Mouse (Mus musculus) CH12.LX (cell line): ENCODE results near the gene Zfp800. TPM values are rescaled to one million over a fixed set of nuclear protein-coding genes. Genes with fewer than 3 reads are reported as not detected.

ENCODE experiments used
- DNase-seq: peaks from one replicate; pipeline ENCODE4 v3.0.0-alpha.2; 2013; ENCODE audit errors: extremely low read depth
- H3K27ac ChIP-seq: 2 replicates; pipeline ENCODE4 v1.5.1; 2012; ENCODE audit warnings: low read depth, mild to moderate bottlenecking, control low read depth, moderate library complexity; ENCODE audit not compliant: insufficient read depth
- H3K27me3 ChIP-seq: replicated peaks from 2 replicates; pipeline ENCODE3; 2012; ENCODE audit warnings: inconsistent platforms
- H3K36me3 ChIP-seq, 2 experiments: replicated peaks in 1 of 2; 2 replicates each; pipeline versions ENCODE3 to v1.6.1; 2012; ENCODE audit warnings: inconsistent platforms in 1 of 2, low read length in 1 of 2, mild to moderate bottlenecking in 1 of 2, mixed read lengths in 1 of 2, moderate library complexity in 1 of 2; ENCODE audit not compliant: control insufficient read depth in 1 of 2, insufficient read depth in 1 of 2
- H3K4me1 ChIP-seq, 2 experiments: 2 replicates each; pipeline ENCODE4 v1.6.1; 2012; ENCODE audit warnings: inconsistent platforms in 1 of 2, moderate library complexity in 1 of 2; ENCODE audit not compliant: insufficient read depth in 2 of 2, control insufficient read depth in 1 of 2
- H3K4me2 ChIP-seq: 2 replicates; pipeline ENCODE4 v1.6.1; 2012; ENCODE audit warnings: low read depth, mild to moderate bottlenecking, control low read depth; ENCODE audit not compliant: poor library complexity, insufficient read depth, severe bottlenecking
- H3K4me3 ChIP-seq, 3 experiments: fragments of 150-350 bp in 1 of 3; sonication (generic) in 1 of 3; replicated peaks in 1 of 3; 2 replicates each; pipeline versions ENCODE3 to v1.5.1; 2011 to 2012; ENCODE audit warnings: low read depth in 2 of 3, low read length in 2 of 3, mild to moderate bottlenecking in 2 of 3, moderate library complexity in 2 of 3, control low read depth in 1 of 3, improper control_type of control experiment in 1 of 3, inconsistent platforms in 1 of 3, mixed read lengths in 1 of 3; ENCODE audit not compliant: poor library complexity in 1 of 3
- H3K79me2 ChIP-seq: replicated peaks from 2 replicates; pipeline ENCODE4 v1.6.1; 2012; ENCODE audit warnings: mild to moderate bottlenecking, moderate library complexity; ENCODE audit not compliant: control insufficient read depth, poor library complexity, insufficient read depth, severe bottlenecking; ENCODE audit errors: extremely low read depth
- H3K9ac ChIP-seq: 2 replicates; pipeline ENCODE4 v1.6.1; 2012; ENCODE audit warnings: low read depth, mild to moderate bottlenecking, control low read depth, moderate library complexity; ENCODE audit not compliant: insufficient read depth
- H3K9me3 ChIP-seq: replicated peaks from 2 replicates; pipeline ENCODE3; 2012; ENCODE audit warnings: low read length, inconsistent platforms, mixed read lengths
- CHD1 ChIP-seq: IDR thresholded peaks from 2 replicates; pipeline ENCODE4 v1.6.1; 2012; ENCODE audit warnings: low read depth, low read length, improper control_type of control experiment, inconsistent platforms
- CHD2 ChIP-seq: IDR thresholded peaks from 2 replicates; pipeline ENCODE4 v1.6.1; 2011; ENCODE audit warnings: low read length, improper control_type of control experiment
- CTCF ChIP-seq, 2 experiments: IDR thresholded peaks in 1 of 2; conservative IDR thresholded peaks in 1 of 2; 2 replicates each; pipeline ENCODE4 v1.5.1; 2011 to 2012; ENCODE audit warnings: low read depth in 2 of 2, low read length in 2 of 2, improper control_type of control experiment in 1 of 2, inconsistent platforms in 1 of 2, mild to moderate bottlenecking in 1 of 2, moderate library complexity in 1 of 2
- E2F4 ChIP-seq: IDR thresholded peaks from 2 replicates; pipeline ENCODE4 v1.6.1; 2011; ENCODE audit warnings: low read depth, low read length, improper control_type of control experiment; ENCODE audit not compliant: insufficient replicate concordance
- ELF1 ChIP-seq: IDR thresholded peaks from 2 replicates; pipeline ENCODE4 v1.6.1; 2014; ENCODE audit warnings: low read depth, mild to moderate bottlenecking, inconsistent platforms, low read length, improper control_type of control experiment
- JUND ChIP-seq: conservative IDR thresholded peaks from 2 replicates; pipeline ENCODE4 v1.6.1; 2011; ENCODE audit warnings: low read depth, low read length, improper control_type of control experiment
- KAT2A ChIP-seq: IDR thresholded peaks from 2 replicates; pipeline ENCODE4 v1.6.1; 2012; ENCODE audit warnings: low read length, improper control_type of control experiment, inconsistent platforms; ENCODE audit not compliant: insufficient replicate concordance
- MAFK ChIP-seq: IDR thresholded peaks from 2 replicates; pipeline ENCODE4 v1.6.1; 2011; ENCODE audit warnings: low read length, improper control_type of control experiment; ENCODE audit not compliant: insufficient replicate concordance
- MAX ChIP-seq: IDR thresholded peaks from 2 replicates; pipeline ENCODE4 v1.6.1; 2011; ENCODE audit warnings: low read length, improper control_type of control experiment
- MAZ ChIP-seq: IDR thresholded peaks from 2 replicates; pipeline ENCODE4 v1.6.1; 2012; ENCODE audit warnings: low read depth, mild to moderate bottlenecking, inconsistent platforms, low read length, improper control_type of control experiment, moderate library complexity
- MYC ChIP-seq: IDR thresholded peaks from 2 replicates; pipeline ENCODE4 v1.6.1; 2011; ENCODE audit warnings: low read depth, mild to moderate bottlenecking, improper control_type of control experiment, low read length
- POLR2A ChIP-seq: IDR thresholded peaks from 2 replicates; pipeline ENCODE4 v1.6.1; 2011; ENCODE audit warnings: low read depth, mild to moderate bottlenecking, improper control_type of control experiment, low read length
- RCOR1 ChIP-seq: conservative IDR thresholded peaks from 2 replicates; pipeline ENCODE4 v1.6.1; 2012; ENCODE audit warnings: low read depth, mild to moderate bottlenecking, inconsistent platforms, low read length, improper control_type of control experiment
- dilution Hi-C: fragments of 300-500 bp; cut with MboI; formaldehyde crosslinking; loops from 2 replicates; pipeline ENCODE4 v1.14.3; 2020; ENCODE audit warnings: low sequenced_read_pairs; ENCODE audit not compliant: extremely low pct_unique_long_range_greater_than_20kb, extremely low pct_ligation_motif_present
- in situ Hi-C: fragments of 300-500 bp; cut with MboI; formaldehyde crosslinking; loops from 3 replicates; pipeline ENCODE4 v1.14.3; 2019; ENCODE audit warnings: low sequenced_read_pairs, low pct_ligation_motif_present, low pct_unique_long_range_greater_than_20kb, mixed read lengths
- polyA plus RNA-seq: library from polyadenylated mRNA; unstranded; fragments of >175 nt; gene quantifications from 2 replicates; pipeline ENCODE4 v1.2.1, GENCODE M21; 2012; ENCODE audit warnings: low read depth; ENCODE audit not compliant: insufficient read length
- total RNA-seq, 2 experiments: library from RNA; depleted of rRNA; stranded (reverse); fragments of 300-350 nt in 1 of 2; fragments of >200 nt in 1 of 2; gene quantifications; 2 replicates each; pipeline ENCODE4 v1.2.3; 2012 to 2014

The Zfp800 gene
- total and polyA plus RNA-seq, 3 experiments = 19.1 to 49.5 (median 19.5) TPM

DNA sequence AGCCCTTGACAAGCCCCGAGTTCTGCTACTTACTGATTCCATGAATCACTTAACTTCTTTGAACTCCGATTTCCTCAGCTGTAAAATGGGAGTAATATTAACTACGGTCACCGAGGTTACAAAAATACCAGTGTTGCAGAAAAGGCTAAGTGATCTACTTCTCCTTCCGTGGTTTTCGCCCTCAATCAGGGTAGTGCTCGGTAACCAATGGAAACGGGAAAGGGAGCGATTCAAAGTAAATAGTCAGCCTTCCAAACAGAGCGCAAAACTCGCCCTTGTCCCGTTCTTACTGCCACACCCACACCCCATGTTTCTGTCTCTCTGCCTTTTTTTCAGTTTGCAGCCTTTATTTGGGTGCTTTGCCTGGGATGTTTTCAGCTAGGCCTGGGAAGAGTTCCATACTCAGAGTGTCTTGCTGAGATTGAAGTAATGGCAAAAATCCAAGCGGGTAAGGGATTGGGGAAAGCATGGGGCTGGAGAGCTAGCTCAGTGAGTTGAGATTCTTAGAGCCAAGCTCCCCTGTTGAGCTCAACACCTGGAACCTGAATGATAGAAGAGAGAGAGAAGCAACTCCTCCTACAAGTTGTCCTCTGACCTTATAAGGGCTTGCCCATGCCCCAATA is 78.0 kb downstream of the Zfp800 start:
- H3K79me2 ChIP-seq = no peaks in the 10 kb centered on the region
- DNase-seq = no peak
- dilution Hi-C loops = no loop called here
- H3K27me3 ChIP-seq = no peaks in the 10 kb centered on the region
- peaks cover 0 to 6% of the 10 kb centered on the region in 2 experiments; a peak in 1 of 4 replicates for H3K4me1 ChIP-seq
- no peak overlapping the region for H3K4me2 ChIP-seq
- H3K36me3 ChIP-seq = no peaks in the 10 kb centered on the region
- in situ Hi-C loops = no loop called here
- H3K4me3 ChIP-seq = no peak overlapping the region
- TF ChIP-seq ELF1 = no peak
- no peak for TF ChIP-seq RCOR1
- TF ChIP-seq KAT2A = no peak
- no peak for TF ChIP-seq MAZ
- TF ChIP-seq JUND = no peak
- TF ChIP-seq MYC = no peak
- no peak for TF ChIP-seq CHD2
- TF ChIP-seq E2F4 = no peak
- TF ChIP-seq CHD1 = no peak
- no peaks in the 10 kb centered on the region for H3K9me3 ChIP-seq
- H3K9ac ChIP-seq = no peak overlapping the region
- no peak overlapping the region for H3K27ac ChIP-seq

DNA sequence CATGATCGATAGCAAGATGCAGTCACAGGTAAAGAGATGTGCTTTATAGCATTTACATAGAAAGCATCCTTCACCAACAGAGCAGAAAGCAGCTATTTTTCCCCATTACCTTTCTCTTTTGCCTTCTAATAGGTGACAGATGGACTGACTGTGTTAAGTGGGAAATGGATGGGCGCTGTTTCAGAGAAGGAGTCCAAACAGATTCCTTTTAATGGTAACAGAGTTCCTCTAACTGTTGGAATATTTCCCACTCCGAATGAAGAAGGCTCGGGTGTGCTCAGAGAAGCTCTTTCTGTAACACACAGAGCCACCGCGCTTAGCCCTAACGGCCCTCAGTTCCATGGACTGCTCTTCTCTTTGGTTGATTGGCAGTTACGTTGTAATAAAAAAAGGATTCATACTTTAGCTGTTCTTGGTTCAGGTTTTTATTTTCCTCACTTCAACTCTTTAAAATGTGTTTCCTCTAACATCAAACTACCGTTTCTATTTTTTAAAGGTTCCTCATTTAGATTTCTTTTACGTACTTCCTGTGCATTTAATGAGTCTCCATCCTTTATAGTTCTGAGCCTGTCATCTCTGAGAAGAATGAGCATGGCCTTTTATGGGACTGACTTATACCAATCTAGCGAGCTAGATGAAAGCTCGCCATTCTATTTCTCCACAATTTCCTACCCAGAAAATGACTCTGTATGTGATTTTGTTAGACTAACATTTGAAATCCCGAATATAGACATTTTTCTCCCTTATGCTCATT is 78.8 kb downstream of the Zfp800 start:
- TF ChIP-seq KAT2A = no peak
- TF ChIP-seq RCOR1 = no peak
- no peak for TF ChIP-seq CTCF (conservative IDR thresholded peaks at IDR 0.05 in 1 of 2, IDR thresholded peaks at IDR 0.05 in 1 of 2; ENCODE audit: low read depth in 2 of 2, low read length in 2 of 2)
- no peak for TF ChIP-seq MAX
- TF ChIP-seq JUND = no peak
- TF ChIP-seq POLR2A = no peak
- TF ChIP-seq MAFK = no peak
- no peaks in the 10 kb centered on the region for H3K36me3 ChIP-seq
- H3K4me1 ChIP-seq = peaks cover 0 to 6% of the 10 kb centered on the region in 2 experiments; a peak in 1 of 4 replicates
- dilution Hi-C loops (no loop called here), in situ Hi-C loops (no loop called here)
- H3K79me2 ChIP-seq = no peaks in the 10 kb centered on the region
- H3K9ac ChIP-seq = no peak overlapping the region
- no peaks in the 10 kb centered on the region for H3K27me3 ChIP-seq
- H3K4me2 ChIP-seq = no peak overlapping the region
- H3K4me3 ChIP-seq = no peak overlapping the region
- H3K9me3 ChIP-seq = no peaks in the 10 kb centered on the region
- H3K27ac ChIP-seq = no peak overlapping the region
- no peak for DNase-seq
